Mouse (Mus musculus) liver, embryonic 14.5 days (tissue): Measurements from ENCODE around the gene Gpcpd1. TPM values are rescaled to one million over a fixed set of nuclear protein-coding genes. Genes with fewer than 3 reads are reported as not detected.

ENCODE experiments used
- ATAC-seq: fragments of 200-750 bp; cut with Nextera tagmentation; 2 replicates; pipeline ENCODE4 v1.8.0; 2017; ENCODE audit warnings: moderate number of reproducible peaks, mild to moderate bottlenecking, moderate library complexity; ENCODE audit not compliant: insufficient read depth
- DNase-seq, 3 experiments: peaks; one replicate each; pipeline ENCODE4 v3.0.0-alpha.2; 2012 to 2013; ENCODE audit warnings: low read depth in 3 of 3, low spot score in 3 of 3
- H3K27ac ChIP-seq: fragments of 300-500 bp; sonication (generic); 2 replicates; pipeline ENCODE4 v1.5.1; 2014; ENCODE audit warnings: moderate library complexity, mild to moderate bottlenecking, control low read depth, inconsistent platforms
- H3K27me3 ChIP-seq: fragments of 300-500 bp; sonication (generic); 2 replicates; pipeline ENCODE4 v1.6.1; 2014; ENCODE audit warnings: mild to moderate bottlenecking, low read length, moderate library complexity; ENCODE audit not compliant: control insufficient read depth, insufficient read depth
- H3K36me3 ChIP-seq: fragments of 300-500 bp; sonication (generic); replicated peaks from 2 replicates; pipeline ENCODE4 v1.6.1; 2014; ENCODE audit warnings: low read depth; ENCODE audit not compliant: control insufficient read depth, insufficient read depth
- H3K4me1 ChIP-seq, 2 experiments: fragments of 200-500 bp in 1 of 2; fragments of 300-500 bp in 1 of 2; sonication (generic) in 1 of 2; replicated peaks; 2 replicates each; pipeline ENCODE4 v1.6.1; 2012 to 2014; ENCODE audit warnings: antibody characterized with exemption in 1 of 2, inconsistent platforms in 1 of 2, low read length in 1 of 2; ENCODE audit not compliant: control insufficient read depth in 2 of 2, insufficient read depth in 2 of 2
- H3K4me2 ChIP-seq: fragments of 300-500 bp; sonication (generic); 2 replicates; pipeline ENCODE4 v1.6.1; 2014; ENCODE audit warnings: low read depth, mild to moderate bottlenecking, control low read depth, moderate library complexity
- H3K4me3 ChIP-seq, 2 experiments: fragments of 200-500 bp in 1 of 2; fragments of 300-500 bp in 1 of 2; sonication (generic) in 1 of 2; 2 replicates each; pipeline ENCODE4 v1.5.1; 2012 to 2014; ENCODE audit warnings: low read depth in 2 of 2, low read length in 2 of 2, mild to moderate bottlenecking in 2 of 2, control low read depth in 1 of 2, inconsistent platforms in 1 of 2, moderate library complexity in 1 of 2; ENCODE audit not compliant: insufficient read depth in 1 of 2
- H3K9ac ChIP-seq: fragments of 300-500 bp; sonication (generic); replicated peaks from 2 replicates; pipeline ENCODE4 v1.6.1; 2014; ENCODE audit warnings: mild to moderate bottlenecking, control low read depth, moderate library complexity
- H3K9me3 ChIP-seq: fragments of 300-500 bp; sonication (generic); 2 replicates; pipeline ENCODE4 v1.6.1; 2016; ENCODE audit warnings: low read length, mixed read lengths; ENCODE audit not compliant: control insufficient read depth
- CTCF ChIP-seq: IDR thresholded peaks from 2 replicates; pipeline ENCODE4 v1.5.1; 2016; ENCODE audit warnings: antibody characterized with exemption, low read depth, control low read depth
- EP300 ChIP-seq: IDR thresholded peaks from 2 replicates; pipeline ENCODE4 v1.6.1; 2016; ENCODE audit warnings: antibody characterized with exemption, low read depth
- whole genome bisulfite sequencing: fragments of 180-500 bp; shearing (Covaris S2); extraction: QIAGEN DNeasy Blood & Tissue Kit; methylation state at CpG from one replicate; pipeline ENCODE4 v1.1.7; 2014; ENCODE audit not compliant: insufficient replicate concordance; 5-methylcytosine and 5-hydroxymethylcytosine counted together
- polyA plus RNA-seq, 2 experiments: library from polyadenylated mRNA; depleted of rRNA in 1 of 2; stranded (reverse) in 1 of 2; unstranded in 1 of 2; fragments of >200 nt; fragmentation: Nextera tagmentation in 1 of 2; extraction: Ambion mirVana in 1 of 2; gene quantifications; 2 replicates each; pipeline versions ENCODE4 v1.2.1 to v1.2.3; 2012 to 2014

The Gpcpd1 gene
- polyA plus RNA-seq, 2 experiments, result 31.0 to 67.7 TPM

GRCm38 (mm10) chr2:132575759-132576439, 11.6 kb downstream of the Gpcpd1 start:
- H3K27ac ChIP-seq, result peak overlapping the region; percentile 86
- H3K9ac ChIP-seq, result peak overlapping the region; percentile 100
- H3K4me1 ChIP-seq, result peaks cover 22% of the 10 kb centered on the region in 2 experiments
- ATAC-seq (no peak), DNase-seq (no peak)
- H3K27me3 ChIP-seq, result no peaks in the 10 kb centered on the region
- H3K4me3 ChIP-seq, result peak overlapping the region; percentile 97 to 99
- 50% methylated on average over 11 of the region's 11 CpGs for WGBS
- peak overlapping the region; percentile 81 for H3K4me2 ChIP-seq
- TF ChIP-seq EP300 (no peak), CTCF (no peak)
- peaks cover 11% of the 10 kb centered on the region for H3K36me3 ChIP-seq
- no peaks in the 10 kb centered on the region for H3K9me3 ChIP-seq

GRCm38 (mm10) chr2:132575256-132575655, 12.3 kb downstream of the Gpcpd1 start:
- DNase-seq (no peak), ATAC-seq (no peak)
- no peaks in the 10 kb centered on the region for H3K9me3 ChIP-seq
- TF ChIP-seq CTCF (no peak), EP300 (no peak)
- peak overlapping the region; percentile 97 to 99 for H3K4me3 ChIP-seq
- WGBS, result 52% methylated on average over 3 of the region's 3 CpGs
- no peaks in the 10 kb centered on the region for H3K27me3 ChIP-seq
- peaks cover 22% of the 10 kb centered on the region in 2 experiments for H3K4me1 ChIP-seq
- H3K4me2 ChIP-seq, result peak overlapping the region; percentile 81
- H3K9ac ChIP-seq, result peak overlapping the region; percentile 100
- H3K27ac ChIP-seq, result peak overlapping the region; percentile 86
- H3K36me3 ChIP-seq, result peaks cover 17% of the 10 kb centered on the region

GRCm38 (mm10) chr2:132573280-132573679, 14.2 kb downstream of the Gpcpd1 start:
- Histone ChIP-seq H3K9ac (peak overlapping the region; percentile 76), H3K27me3 (no peaks in the 10 kb centered on the region), H3K4me1 (peaks cover 19 to 20% of the 10 kb centered on the region in 2 experiments), H3K36me3 (peaks cover 34% of the 10 kb centered on the region), H3K4me3 (peak overlapping the region in 1 of 2 experiments; percentile 50; a peak in 2 of 4 replicates), H3K4me2 (peak overlapping the region; percentile 78), H3K9me3 (no peaks in the 10 kb centered on the region), H3K27ac (peak overlapping the region; percentile 91)
- DNase-seq, result peak; percentile 81 to 91 (median 89)
- ATAC-seq, result peak; percentile 12
- 23% methylated on average over 2 of the region's 2 CpGs for WGBS
- TF ChIP-seq EP300, result peak; percentile 95
- TF ChIP-seq CTCF, result no peak

- TF ChIP-seq EP300 (no peak), CTCF (no peak)
- Histone ChIP-seq H3K27me3 (no peaks in the 10 kb centered on the region), H3K9me3 (no peaks in the 10 kb centered on the region), H3K9ac (peak overlapping the region; percentile 19), H3K4me1 (peaks cover 19% of the 10 kb centered on the region in 2 experiments), H3K4me3 (peak overlapping the region; percentile 16 to 25; a peak in 3 of 4 replicates), H3K27ac (peak overlapping the region; percentile 12), H3K36me3 (peaks cover 40% of the 10 kb centered on the region), H3K4me2 (peak overlapping the region; percentile 78)
- DNase-seq, result no peak
- no peak for ATAC-seq
- 89% methylated on average over 3 of the region's 3 CpGs for WGBS
Measured at GRCm38 (mm10) chr2:132572651-132573050, 14.9 kb downstream of the Gpcpd1 start.

GRCm38 (mm10) chr2:132571301-132571700, 16.2 kb downstream of the Gpcpd1 start:
- Histone ChIP-seq H3K9me3 (no peaks in the 10 kb centered on the region), H3K27ac (no peak overlapping the region), H3K4me2 (no peak overlapping the region; the same call in 1 of the 2 replicates), H3K9ac (no peak overlapping the region), H3K4me1 (peaks cover 19% of the 10 kb centered on the region in 2 experiments), H3K36me3 (peaks cover 54% of the 10 kb centered on the region), H3K4me3 (no peak overlapping the region), H3K27me3 (no peaks in the 10 kb centered on the region)
- no peak for TF ChIP-seq CTCF
- no peak for TF ChIP-seq EP300
- 82% methylated on average over 2 of the region's 2 CpGs for WGBS
- ATAC-seq, result no peak
- no peak for DNase-seq
